Mouse (Mus musculus): ENCODE measurements at regions not wholly inside any gene's neighbourhood (a gene's known extent, or its start where the extent isn't known, plus 50 kb on each side); places are given as distances from the start of the nearest gene placed in this dataset.
"Not testable (repeated sequence)": the region's sequence is repeated elsewhere in the genome, so short reads cannot be mapped to it uniquely, and the experiment has no call there.

DNA sequence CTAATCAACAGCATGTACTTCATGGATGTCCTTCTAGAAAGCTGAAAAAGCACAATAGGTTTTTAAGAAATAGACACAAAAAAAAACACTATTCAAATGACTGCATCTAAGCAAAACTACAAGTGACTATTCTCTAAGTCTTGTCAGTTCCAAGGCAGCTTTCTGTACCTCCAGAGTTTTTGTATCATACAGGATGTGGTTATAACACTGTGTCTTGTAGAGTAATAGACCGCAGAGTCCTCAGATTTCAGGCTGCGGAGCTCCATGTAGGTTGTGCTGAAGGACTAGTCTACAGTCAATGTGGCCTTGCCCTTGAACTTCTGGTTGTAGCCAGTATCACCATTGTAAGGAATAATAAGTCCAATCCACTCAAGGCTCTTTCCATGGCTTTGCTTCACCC is 1137.7 kb upstream of the Zfp386 start:
- in situ Hi-C loops (cut with MboI), result not testable (repeated sequence)

DNA sequence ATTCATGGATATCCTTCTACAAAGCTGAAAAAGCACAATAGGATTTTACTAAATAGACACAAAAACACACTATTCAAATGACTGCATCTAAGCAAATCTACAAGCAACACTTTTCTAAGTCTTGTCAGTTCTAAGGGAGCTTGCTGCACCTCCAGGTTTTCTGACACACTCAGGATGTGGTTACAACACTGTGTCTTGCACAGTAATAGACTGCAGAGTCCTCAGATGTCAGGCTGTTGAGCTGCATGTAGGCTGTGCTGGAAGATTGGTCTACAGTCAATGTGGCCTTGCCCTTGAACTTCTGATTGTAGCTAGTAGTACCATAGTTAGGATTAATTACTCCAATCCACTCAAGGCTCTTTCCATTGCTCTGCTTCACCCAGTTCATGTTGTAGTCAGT is 1133.1 kb upstream of the Zfp386 start:
- in situ Hi-C loops (cut with MboI), result not testable (repeated sequence)

DNA sequence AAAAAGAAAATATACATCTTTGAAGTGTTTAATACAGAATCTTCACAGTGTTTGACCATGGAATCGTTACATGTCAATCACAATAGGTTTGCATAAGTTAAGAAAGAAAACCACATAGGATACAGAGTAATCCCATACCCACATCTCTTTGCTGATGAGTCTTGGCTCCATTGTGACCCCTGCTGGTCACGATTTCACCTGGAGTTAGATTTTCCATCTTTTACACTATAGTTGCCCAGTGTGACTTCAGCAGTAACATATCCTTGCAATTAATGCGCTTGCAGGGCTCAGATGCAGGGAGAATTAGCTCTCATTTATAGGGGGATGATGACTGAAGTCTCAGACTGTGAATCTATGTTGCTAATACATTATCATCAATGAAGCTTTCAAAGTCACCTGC is 1119.8 kb upstream of the Zfp386 start:
- in situ Hi-C loops (cut with MboI), result loop anchor here (25.0 kb wide), 1 partner anchor 1515 kb away; no protein-coding TSS in a partner anchor

DNA sequence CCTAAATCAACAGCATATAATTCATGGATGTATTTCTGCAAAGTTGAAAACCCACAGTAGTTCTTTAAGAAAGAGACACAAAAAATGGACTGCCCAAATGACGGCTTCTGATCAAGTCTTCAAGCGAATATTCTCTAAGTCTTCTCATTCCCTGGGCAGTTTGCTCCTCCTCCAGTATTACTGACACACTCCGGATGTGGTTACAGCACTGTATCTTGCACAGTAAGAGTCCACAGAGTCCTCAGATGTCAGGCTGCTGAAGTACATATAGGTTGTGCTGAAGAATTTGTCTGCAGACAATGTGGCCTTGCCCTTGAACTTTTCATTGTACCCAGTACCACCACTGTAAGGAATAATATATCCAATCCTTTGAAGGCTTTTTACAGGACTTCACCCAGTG is 1115.4 kb upstream of the Zfp386 start:
- in situ Hi-C loops (cut with MboI), result loop anchor here (25.0 kb wide), 1 partner anchor 1520 kb away; no protein-coding TSS in a partner anchor

DNA sequence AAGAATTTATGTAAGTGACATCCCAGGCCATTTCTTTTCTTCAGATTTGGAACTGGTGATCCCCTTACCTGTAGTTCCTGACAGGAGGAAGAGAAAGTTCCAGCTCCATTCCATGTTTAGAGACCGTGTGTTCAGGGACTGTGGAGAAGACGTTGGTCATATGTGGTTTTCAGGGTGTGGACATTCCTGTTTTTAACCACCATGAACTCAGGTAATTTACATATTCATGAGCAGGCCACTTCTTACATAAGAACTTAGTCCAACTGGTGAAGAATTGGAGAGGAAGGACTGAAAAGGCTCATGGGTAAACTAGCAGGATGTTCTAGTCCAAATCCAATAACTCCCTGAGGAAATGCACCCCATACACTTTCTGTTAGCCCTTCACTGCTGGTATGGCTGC is 1114.9 kb upstream of the Zfp386 start:
- in situ Hi-C loops (cut with MboI), result loop anchor here (25.0 kb wide), 1 partner anchor 1520 kb away; no protein-coding TSS in a partner anchor

DNA sequence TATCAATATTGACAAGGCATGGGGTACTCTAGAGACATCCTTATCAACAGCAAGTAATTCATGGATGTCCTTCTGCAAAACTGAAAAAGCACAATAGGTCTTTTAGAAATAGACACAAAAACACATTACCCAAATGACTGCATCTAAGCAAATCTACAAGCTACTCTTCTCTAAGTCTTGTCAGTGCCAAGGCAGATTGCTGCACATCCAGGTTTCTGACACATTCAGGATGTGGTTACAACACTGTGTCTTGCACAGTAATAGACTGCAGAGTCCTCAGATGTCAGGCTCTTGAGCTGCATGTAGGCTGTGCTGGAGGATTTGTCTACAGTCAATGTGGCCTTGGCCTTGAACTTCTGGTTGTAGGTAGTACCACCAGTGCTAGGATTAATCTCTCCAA is 1110.7 kb upstream of the Zfp386 start:
- in situ Hi-C loops (cut with MboI), result loop anchor here (25.0 kb wide), 1 partner anchor 1525 kb away; no protein-coding TSS in a partner anchor

DNA sequence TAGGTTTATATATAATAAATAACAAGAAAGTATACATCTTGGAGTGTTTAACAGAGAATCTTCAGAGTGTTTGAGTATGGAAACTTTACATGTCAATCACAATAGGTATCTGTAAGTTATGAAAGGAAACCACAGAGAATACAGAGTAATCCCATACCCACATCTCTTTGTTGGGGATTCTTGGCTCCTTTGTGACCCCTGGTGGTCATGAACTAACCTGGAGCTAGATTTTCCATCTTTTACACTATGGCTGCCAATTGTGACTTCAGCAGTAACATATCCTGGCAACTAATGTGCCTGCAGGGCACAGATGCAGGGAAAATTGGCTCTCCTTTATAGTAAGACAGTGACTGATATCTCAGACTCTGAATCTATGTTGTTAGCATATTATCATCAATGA is 1107.9 kb upstream of the Zfp386 start:
- in situ Hi-C loops (cut with MboI), result loop anchor here (25.0 kb wide), 1 partner anchor 1527 kb away; no protein-coding TSS in a partner anchor

DNA sequence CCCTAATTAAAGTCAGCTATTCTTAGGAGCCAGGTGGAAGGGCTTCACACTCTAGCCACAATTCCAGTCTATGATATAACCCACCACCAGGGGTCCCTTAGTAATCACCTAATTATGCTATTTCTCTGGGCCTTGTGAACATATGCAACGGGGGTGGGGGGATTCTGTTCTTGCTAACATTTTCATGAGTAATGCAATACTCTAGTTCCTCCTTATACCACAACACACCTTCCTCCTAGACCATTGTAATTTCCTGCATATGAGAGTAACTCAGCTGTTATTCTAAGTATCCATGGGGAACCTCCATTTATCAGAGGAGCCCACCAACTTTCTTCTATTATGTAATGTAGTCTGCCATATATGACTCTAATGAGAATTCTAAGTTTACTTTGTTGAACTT is 1085.4 kb upstream of the Zfp386 start:
- in situ Hi-C loops (cut with MboI), result no loop called here

DNA sequence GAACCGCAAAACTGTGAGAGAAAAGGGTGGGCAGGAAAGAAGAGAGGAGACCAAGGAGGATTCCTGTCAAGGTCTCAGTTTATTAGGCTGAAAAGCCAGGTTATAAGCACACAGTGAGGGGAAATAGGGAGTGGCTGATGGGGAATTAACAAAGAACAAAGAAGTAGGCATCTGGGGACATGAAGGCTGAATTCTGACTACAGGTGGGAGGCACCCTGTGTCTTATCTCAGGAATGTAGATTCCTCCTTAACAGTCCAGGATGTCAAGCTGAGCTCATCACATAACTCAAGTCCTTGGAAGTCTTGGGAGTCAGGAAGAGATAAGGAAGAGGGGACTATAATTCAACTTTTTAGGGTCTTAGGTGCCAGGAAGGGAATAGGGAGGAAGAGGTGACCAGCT is 1083.3 kb upstream of the Zfp386 start:
- in situ Hi-C loops (cut with MboI), result not testable (repeated sequence)

DNA sequence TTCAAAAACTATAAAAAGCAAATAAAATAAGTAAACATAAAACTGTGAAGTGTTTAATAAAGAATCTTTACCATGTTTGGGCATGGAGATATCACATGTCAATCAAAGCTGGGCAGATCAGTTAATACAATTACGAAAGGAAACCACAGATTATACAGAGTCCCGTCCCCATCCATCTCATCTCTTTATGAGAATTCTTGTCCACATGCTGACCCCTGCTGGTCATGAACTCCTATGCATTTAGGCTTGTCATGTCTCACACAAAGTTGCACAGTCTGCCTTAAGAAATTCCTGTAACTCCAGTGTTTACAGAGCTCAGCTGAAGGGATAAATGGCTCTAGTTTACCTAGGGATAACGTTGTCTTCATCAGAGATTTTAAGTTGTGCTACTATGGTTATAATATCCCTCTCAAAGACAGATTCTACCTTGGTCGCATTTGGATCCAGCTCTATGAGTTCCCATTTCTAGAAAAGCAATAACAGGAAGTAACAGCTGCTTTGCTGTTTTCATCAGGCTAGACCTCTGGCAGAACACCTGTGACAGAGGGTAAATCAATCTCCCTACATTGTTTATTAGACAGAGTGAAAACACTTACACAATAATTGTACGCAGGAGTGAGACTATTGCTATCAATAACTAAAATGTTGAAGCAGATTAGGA is 1065.9 kb upstream of the Zfp386 start:
- in situ Hi-C loops (cut with MboI), result loop anchor here (25.0 kb wide), 1 partner anchor 1769 kb away; no protein-coding TSS in a partner anchor

DNA sequence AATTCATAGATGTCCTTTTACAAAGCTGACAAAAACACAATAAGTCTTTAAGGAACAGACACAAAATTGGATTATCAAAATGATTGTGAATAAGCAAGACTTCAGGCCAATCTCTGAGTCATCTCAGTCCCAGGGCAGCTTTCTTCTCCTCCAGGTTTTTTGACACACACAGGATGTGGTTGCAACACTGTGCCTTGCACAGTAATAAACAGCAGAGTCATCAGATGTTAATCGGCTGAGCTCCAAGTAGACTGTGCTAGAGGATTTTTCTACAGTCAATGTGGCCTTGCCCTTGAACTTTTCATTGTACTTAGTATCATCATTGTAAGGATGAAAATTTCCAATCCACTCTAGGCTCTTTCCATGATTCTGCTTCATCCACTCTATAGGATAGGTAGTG is 1056.6 kb upstream of the Zfp386 start:
- in situ Hi-C loops (cut with MboI), result loop anchor here (25.0 kb wide), 1 partner anchor 1779 kb away; no protein-coding TSS in a partner anchor

DNA sequence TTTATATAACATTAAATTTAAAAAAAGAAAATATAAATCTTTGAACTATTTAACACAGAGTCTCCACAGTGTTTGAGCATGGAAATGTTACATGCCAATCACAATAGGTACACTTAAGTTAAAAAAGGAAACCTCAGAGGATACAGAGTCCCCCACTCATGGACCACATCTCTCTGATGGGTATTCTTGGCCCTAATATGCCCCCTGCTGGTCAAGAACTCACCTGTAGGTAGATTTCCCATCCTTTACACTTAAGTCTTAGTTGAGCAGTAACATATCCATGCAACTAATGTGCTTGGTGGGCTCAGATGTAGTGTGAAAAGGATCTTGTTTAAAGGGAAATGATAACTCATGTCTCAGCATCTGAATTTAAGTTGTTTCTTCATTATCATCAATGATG is 1050.7 kb upstream of the Zfp386 start:
- in situ Hi-C loops (cut with MboI), result loop anchor here (25.0 kb wide), 1 partner anchor 1785 kb away; no protein-coding TSS in a partner anchor

DNA sequence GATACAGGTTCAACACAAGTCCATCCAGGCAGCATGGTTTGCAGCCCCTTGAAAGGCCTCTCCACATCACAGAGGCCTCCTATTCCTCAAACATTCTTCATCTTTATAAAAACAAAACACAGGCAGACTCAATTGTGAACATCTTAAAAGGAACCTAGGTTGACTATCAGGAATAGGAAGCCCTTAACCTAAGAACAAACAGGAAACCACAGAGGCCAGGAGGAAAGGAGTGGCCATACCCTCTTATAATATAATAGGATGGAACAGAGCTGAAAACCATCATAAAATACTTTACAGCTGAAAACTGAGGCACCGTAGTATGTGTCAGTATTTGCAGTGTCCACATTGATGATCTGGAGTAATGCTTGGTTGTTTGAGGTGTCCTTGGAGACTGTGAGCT is 1044.4 kb upstream of the Zfp386 start:
- in situ Hi-C loops (cut with MboI), result no loop called here

DNA sequence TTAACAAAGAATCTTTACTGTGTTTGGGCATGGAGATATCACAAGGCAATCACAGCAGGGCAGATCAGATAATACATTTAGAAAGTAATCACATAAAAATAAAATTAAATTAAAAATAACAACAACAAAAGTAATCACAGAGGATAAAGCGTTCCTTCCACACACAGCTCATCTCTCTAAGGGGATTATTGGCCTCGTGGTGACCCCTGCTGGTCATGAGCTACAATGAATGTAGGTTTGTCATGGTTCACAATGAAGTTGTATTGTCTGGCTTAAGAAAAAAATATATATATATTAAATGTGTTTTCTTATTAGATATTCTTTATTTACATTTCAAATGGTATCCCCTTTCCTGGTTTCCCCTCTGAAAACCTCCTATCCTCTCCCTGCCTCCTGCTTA is 1039.1 kb upstream of the Zfp386 start:
- in situ Hi-C loops (cut with MboI), result no loop called here

DNA sequence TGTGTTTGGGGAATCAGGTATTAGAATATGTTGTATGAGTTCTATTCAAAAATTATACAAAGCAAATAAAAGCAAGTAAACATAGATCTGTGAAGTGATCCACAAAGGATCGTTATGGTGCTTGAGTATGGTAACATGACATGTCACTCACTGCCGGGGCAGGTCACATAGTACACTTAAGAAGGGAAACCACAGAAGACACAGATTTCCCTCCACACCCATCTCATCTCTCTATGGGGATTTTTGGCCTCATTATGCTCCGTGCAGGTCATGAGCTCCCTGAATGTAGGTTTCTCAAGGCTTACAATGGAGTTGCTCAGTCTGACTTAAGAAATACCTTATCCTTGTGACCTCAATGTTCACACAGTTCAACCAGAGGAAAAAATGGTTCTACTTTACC is 1034.8 kb upstream of the Zfp386 start:
- in situ Hi-C loops (cut with MboI), result no loop called here

DNA sequence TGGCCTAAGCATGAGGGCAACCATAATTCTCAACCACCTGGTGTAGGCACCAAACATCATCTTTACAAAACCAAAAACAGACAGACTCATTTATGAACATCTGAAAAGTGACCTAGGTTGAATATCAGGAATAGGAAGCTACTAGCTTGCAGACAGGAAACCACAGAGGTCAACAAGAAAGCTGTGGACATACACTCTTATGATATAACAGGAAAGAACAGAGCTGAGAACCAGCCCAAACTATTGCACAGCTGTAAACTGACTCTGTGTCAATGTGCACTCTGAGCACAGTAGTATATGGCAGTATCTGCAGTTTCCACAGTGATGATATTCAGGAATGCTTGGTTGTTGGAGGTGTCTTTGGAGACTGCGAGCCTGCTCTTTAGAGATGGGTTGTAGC is 1023.8 kb upstream of the Zfp386 start:
- in situ Hi-C loops (cut with MboI), result no loop called here

DNA sequence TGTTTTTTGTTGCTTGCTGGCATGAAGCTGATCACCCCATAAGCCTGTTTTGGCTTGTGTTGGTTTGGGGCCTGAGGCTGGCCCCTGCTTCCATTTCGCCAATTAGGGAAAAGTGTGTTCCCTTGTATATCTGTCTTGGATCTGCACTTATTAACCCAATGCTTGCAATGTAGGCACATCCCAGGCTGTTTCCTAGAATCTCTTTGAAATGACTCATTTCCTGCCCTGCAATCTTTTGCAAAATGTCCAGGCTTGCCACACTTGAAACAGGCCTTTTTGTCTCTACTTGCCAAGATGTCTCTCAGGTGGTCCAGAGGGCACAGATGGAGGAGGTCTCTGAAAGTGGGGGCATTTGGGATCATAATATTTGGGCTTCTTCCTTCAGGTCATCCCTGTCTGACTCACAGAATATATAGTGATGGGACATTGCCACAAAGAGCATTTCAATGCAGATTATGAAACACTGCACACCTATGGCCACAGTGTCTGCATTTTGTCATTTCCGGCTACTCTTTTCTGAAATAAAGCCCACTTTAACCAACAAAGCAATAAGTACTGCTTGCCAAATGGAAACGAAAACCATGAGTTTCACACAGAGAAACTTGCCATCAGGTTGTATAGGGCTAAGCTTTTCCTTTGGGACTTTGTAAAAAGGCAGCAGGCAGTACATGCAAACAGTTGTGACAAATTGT is 1012.9 kb upstream of the Zfp386 start:
- in situ Hi-C loops (cut with MboI), result no loop called here

DNA sequence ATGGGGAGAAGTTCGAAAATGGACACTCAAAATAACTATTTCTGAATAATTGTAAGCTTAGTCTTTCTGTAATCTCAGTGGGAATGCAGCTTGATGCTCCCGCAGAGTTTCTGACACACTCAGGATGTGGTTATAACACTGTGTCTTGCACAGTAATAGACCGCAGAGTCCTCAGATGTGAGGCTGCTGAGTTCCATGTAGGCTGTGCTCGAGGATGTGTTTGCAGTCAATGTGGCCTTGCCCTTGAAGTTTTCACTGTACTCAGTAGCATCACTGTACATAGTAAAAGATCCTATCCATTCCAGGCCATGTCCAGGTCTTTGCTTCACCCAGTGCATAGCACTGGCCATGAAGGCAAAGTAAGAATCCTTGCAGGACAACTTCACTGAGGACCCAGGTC is 992.4 kb upstream of the Zfp386 start:
- in situ Hi-C loops (cut with MboI), result no loop called here

DNA sequence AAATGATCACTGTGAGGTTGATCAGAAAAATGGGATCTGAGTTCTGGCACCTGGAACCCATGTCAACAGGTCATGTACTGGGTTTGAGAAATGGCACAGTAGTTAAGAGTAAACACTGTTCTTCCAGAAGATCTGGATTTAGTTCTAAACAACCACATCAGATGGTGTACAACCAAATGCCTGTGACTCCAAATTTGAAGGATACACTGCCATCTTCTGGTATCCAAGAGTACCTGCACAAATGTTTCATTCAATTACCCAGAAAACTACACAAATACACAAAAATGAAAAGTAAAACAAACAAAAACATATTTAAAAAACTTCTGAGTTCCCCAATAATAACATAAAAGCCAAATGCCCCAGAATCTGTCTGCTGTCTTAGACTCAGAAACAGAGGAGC is 987.6 kb upstream of the Zfp386 start:
- in situ Hi-C loops (cut with MboI), result not testable (repeated sequence)

DNA sequence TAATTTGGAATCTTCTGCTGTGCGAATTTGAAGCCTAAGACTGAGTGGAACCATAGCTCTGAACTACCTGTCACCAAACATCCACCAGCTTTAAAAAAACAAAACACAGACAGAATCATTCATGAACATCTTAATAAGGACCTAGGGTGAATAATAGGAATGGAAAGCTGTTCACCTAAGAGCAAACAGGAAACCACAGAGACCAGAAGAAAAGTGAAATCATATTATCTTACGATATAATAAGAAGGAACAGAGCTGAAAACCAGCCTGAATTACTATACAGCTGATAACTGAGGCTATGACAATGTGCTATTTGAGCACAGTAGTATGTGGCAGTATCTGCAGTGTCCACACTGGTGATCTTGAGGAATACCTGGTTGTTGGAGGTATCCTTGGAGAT is 980.3 kb upstream of the Zfp386 start:
- in situ Hi-C loops (cut with MboI), result no loop called here

DNA sequence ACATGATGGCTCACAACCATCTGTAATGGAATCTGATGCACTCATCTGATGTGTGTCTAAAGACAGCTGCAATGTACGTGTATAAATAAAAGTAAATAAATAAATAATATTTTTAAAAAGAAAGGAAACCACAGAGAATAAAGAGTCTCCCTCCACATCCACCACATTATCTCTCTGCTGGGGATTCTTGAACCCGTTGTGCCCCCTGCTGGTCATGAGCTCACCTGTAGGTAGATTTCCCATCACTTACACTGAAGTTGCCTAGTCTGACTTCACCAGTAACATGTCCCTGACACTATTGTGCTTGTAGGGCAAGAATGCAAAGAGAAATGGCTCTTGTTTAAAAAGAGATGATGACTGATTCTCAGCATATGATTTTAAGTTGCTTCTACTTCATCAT is 956.1 kb upstream of the Zfp386 start:
- in situ Hi-C loops (cut with MboI), result not testable (repeated sequence)

DNA sequence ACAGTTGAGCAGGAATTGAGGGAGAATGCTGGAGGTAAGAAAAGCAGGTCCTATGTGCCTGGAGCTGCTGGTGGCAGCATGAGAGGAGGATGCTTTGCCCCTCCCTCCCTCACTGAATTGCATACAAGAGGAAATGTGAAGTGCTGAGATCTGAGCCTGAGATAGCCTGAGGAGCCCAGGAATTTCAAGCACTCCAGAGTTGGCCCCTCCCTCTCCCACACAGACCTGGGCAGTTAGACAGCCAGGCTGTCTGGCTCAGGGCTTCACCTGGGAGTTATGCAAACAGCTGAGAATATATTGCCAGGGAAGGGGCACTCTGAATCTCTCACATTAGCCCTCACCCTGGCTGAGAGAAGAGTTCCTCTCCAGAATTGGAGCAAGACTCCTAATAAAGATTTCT is 937.8 kb upstream of the Zfp386 start:
- in situ Hi-C loops (cut with MboI), result no loop called here

DNA sequence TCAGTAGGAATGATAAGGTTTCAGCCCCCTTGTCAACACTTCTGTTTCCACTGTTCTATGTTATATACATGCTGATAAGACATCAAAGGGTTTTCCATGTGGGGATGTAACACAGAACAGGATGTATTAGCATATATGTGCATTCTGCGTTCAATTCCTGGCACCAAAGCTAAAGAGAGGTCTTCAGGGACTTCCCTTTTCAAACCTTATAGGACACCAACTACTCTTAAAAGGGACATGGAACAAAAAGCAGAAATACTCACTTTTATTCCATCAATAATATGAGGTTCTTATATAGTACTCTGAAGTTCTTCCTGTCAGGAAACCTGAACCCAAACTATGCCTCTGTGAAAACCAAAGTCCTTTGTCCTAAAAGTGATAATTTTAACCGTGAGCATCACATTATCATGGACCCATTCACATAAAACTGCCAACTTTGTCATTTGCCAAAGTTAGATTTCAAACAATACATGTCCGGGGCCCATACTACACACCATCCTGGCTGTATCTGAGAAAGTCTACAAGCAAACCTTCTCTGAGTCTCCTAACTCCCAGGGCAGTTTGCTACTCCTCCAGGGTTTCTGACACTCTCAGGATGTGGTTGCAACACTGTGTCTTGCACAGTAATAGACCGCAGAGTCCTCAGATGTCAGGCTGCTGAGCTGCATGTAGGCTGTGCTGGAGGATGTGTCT is 928.2 kb upstream of the Zfp386 start:
- in situ Hi-C loops (cut with MboI), result not testable (repeated sequence)
